Mouse (Mus musculus) megakaryocyte progenitor cell, adult 5-6 weeks (primary cell): ENCODE results near the gene Aak1. TPM values are rescaled to one million over a fixed set of nuclear protein-coding genes. Genes with fewer than 3 reads are reported as not detected.

ENCODE experiments used
- ATAC-seq: replicated peaks from 2 replicates; pipeline ENCODE4 v1.8.0; 2016; ENCODE audit warnings: mild to moderate bottlenecking, moderate TSS enrichment, inconsistent platforms; ENCODE audit not compliant: poor library complexity
- total RNA-seq, 2 experiments: library from RNA; stranded (forward) in 1 of 2; stranded (reverse) in 1 of 2; fragments of 157-497, 149-512 nt in 1 of 2; fragments of 200-1000 nt in 1 of 2; gene quantifications; 2 replicates each; pipeline versions ENCODE4 v1.2.3 to v1.2.4; 2015 to 2017

Gene Aak1
- total RNA-seq, 2 experiments from 2014 or later = 6.0 to 30.6 TPM

GRCm38 (mm10) chr6:86884230-86884629 is 34.9 kb downstream of the Aak1 start:
- ATAC-seq = no peak

- peak; percentile 87 for ATAC-seq
Observed at GRCm38 (mm10) chr6:86884746-86885145, 35.4 kb downstream of the Aak1 start.

GRCm38 (mm10) chr6:86885816-86886529 is 36.7 kb downstream of the Aak1 start:
- ATAC-seq = 0 out of 2 replicates have a peak, but pooled peaks have one; percentile 21

- no peak for ATAC-seq
Observed at GRCm38 (mm10) chr6:86886803-86887202, 37.5 kb downstream of the Aak1 start.

- no peak for ATAC-seq
Observed at GRCm38 (mm10) chr6:86897520-86897919, 48.2 kb downstream of the Aak1 start.

- ATAC-seq = no peak
Observed at GRCm38 (mm10) chr6:86899053-86899452, 49.7 kb downstream of the Aak1 start.

GRCm38 (mm10) chr6:86899965-86900364 is 50.6 kb downstream of the Aak1 start:
- ATAC-seq = no peak

GRCm38 (mm10) chr6:86900546-86900945 is 51.2 kb downstream of the Aak1 start:
- peak; percentile 39 for ATAC-seq

- ATAC-seq = no peak
Observed at GRCm38 (mm10) chr6:86905500-86905899, 56.2 kb downstream of the Aak1 start.

- ATAC-seq = peak; percentile 66
Observed at GRCm38 (mm10) chr6:86907191-86907590, 57.9 kb downstream of the Aak1 start.

GRCm38 (mm10) chr6:86908561-86909150 is 59.3 kb downstream of the Aak1 start:
- ATAC-seq = no peak

- no peak for ATAC-seq
Observed at GRCm38 (mm10) chr6:86909881-86910280, 60.6 kb downstream of the Aak1 start.

- no peak for ATAC-seq
Observed at GRCm38 (mm10) chr6:86916157-86916820, 67.0 kb downstream of the Aak1 start.

- no peak for ATAC-seq
Observed at GRCm38 (mm10) chr6:86917231-86917630, 67.9 kb downstream of the Aak1 start.

- no peak for ATAC-seq
Observed at GRCm38 (mm10) chr6:86918058-86918835, 68.9 kb downstream of the Aak1 start.

GRCm38 (mm10) chr6:86921880-86922279 is 72.6 kb downstream of the Aak1 start:
- ATAC-seq = peak; percentile 97

- no peak for ATAC-seq
Observed at GRCm38 (mm10) chr6:86924746-86925145, 75.4 kb downstream of the Aak1 start.

- ATAC-seq = no peak
Observed at GRCm38 (mm10) chr6:86934541-86934940, 85.2 kb downstream of the Aak1 start.

- ATAC-seq = peak; percentile 90
Observed at GRCm38 (mm10) chr6:86939797-86940196, 90.5 kb downstream of the Aak1 start.

- ATAC-seq = no peak
Observed at GRCm38 (mm10) chr6:86940966-86941365, 91.6 kb downstream of the Aak1 start.

- ATAC-seq = no peak
Observed at GRCm38 (mm10) chr6:86947100-86947499, 97.8 kb downstream of the Aak1 start.
